Mouse (Mus musculus): ENCODE data around the gene Scrt2.

The Scrt2 gene

DNA sequence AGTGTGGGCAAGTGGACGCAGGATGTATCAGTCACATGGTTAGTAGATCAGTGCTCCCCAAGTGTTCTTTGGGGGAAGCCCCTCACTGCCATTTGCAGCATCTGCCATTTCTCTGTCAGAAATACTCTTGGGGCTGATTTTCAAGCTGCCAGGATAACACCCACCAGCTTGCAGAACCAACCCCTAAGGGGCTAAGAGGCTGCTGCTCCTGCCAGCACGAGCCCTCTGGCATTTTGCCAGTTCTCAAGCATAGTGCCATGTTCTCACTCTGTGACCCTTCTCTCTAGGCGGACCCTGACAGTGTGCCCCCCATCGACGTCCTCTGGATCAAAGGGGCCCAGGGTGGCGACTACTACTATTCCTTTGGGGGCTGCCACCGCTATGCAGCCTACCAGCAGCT, 27.4 kb downstream of the Scrt2 start:
- DNase-seq: no peak

DNA sequence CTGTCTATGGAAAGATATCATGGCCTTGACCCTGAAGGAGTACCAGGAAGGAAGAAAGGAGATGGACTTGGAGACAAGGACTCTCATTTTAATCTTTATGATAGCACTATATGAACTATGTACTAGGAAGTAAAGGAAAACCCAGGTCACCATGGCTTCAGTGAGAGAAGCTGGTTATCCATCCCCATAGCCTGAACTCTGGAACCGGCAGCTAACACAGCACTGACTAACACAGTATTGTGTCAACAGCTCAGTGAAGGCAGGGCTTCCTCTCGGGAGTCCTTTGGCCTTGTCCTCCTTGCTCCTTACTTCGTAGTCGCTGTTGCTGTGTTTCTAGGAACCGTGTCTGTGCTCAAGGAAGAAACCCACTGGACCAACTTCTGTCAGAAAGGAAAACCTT, 28.1 kb downstream of the Scrt2 start:
- no peak for DNase-seq

DNA sequence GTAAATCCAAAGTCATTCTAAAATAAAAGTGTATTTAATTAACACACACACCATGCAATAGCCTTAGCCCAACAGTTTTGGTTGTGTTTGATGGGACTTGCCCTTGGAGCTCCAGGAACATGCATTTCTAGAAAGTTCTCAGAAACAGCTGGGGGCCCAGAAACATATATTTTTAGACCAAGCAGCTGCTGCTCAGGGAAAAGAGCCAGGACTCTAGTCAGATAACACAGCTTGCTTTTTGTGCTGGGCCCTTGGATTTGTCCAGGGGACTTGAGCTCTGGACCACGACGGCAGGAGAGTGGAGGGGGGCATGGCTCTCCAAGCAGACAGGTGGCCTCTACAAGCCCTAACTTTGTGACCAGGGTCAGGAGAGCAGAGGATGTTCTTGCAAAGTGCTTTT, 30.0 kb downstream of the Scrt2 start:
- no peak for DNase-seq

DNA sequence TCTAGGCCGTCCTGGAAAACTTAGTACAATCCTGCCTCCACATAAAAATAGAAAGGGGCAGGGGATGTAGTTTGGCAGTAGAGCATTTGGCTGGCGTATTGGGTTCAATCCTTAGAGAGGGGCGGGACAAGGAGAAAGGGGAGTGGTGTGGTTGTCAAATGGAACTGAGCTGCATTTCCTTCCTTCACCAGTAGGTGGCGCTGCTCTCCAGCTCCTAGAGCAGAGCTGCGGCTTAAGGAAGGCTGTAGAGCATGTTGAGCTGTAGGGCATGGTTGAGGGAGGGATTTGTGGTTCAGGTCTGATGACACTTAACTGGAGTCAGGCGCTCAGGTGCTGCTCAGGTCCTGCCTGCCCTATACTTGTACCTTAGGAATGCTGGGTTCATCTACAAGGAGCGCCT, 30.6 kb downstream of the Scrt2 start:
- peak; percentile 91 to 94 for DNase-seq

DNA sequence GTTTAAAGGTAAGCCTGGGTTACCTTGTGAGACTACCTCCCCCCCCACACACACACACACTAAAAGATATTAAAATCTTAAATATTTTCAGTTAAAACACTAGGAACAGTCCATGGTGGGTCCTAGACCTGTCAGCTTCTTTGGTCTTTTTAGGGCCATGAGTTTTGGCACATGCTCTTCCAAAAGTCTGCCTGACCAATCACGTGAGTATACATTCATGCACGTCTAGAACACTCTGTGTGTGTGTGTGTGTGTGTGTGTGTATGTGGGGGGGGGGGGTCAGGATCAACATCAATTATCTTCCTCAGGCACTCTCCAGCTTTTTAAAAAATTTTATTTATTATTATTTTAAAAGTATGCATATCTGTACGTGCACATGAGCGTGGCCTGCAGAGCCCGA, 31.2 kb downstream of the Scrt2 start:
- DNase-seq: no peak

DNA sequence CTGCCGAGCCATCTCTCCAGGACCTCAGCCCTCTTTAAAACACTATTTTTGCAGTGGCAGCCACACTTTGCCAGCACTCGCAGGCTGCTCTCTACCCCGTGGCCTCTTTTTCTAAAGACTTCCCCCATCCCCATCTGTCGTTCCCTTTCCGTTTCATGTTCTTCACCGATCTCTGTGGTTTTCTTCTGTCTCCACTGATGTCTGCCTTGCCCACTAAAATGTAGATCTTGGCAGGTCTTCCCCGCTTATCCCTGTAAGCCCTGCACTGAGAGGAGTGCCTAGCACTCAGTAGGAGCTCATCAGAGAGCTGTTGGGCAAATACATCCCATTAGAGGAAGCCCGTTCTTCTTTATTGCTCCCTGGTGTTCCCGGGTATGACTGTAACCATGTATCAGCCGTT, 31.6 kb downstream of the Scrt2 start:
- DNase-seq: no peak

DNA sequence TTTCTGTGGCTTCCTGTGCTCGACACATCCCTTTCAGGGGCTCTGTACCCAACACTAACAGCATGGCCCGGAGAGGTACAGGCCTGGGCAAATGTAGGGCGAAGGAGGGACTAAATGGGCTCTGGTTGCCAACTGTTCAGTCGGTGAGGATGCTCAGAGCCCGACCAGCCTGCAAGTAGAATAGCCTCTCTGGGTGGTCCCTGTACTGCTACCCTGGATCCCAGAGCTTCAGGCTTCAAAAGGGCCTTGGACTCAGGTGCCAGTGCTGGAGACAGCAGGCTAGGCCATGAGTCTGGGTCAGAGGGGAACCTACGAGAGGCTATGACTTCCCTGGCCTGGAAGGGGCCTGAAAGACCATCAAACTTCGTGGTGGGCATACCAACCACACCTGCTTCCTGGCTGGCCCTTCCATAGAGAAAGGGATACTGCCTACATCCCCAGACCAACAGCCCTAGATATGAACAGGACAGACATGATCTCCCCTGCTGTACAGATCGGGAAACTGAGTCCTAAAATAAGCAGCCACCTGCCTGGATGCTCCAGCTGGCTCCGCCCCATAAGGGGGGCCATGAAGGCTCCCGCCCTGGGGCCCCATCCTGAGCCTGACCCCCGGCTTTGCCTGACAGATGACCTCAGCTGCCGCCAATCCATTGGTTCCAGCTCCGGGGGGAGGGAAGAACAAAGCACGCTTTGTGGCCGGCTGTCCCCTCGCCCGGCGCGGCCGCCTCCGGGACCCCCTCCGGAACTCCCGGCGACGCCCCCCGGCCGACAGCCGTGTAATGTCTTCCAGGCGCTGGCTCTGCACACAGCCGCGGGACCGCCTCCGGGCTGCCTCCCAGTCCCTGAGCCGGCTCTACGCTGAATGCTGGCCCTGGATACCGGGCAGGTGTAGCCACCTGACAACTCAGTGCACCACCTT, 33.0 kb downstream of the Scrt2 start:
- no peak for DNase-seq

DNA sequence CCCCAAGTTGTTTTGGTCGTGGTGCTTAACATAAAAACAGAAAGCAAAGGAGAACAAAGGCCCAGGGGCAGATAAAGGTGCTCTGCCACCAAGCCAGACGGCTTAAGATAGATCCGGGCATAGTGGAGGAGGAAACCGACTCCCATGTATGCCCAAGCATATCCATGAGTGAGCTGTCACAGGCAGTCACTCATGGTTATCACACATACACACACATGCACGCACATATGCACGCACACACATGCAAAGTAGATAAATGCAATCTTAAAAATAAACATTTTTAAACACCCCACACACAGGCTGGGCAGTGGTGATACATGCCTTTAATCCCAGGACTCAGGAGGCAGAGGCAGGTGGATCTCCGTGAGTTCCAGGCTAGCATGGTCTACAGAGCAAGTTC, 36.4 kb downstream of the Scrt2 start:
- no peak for DNase-seq

DNA sequence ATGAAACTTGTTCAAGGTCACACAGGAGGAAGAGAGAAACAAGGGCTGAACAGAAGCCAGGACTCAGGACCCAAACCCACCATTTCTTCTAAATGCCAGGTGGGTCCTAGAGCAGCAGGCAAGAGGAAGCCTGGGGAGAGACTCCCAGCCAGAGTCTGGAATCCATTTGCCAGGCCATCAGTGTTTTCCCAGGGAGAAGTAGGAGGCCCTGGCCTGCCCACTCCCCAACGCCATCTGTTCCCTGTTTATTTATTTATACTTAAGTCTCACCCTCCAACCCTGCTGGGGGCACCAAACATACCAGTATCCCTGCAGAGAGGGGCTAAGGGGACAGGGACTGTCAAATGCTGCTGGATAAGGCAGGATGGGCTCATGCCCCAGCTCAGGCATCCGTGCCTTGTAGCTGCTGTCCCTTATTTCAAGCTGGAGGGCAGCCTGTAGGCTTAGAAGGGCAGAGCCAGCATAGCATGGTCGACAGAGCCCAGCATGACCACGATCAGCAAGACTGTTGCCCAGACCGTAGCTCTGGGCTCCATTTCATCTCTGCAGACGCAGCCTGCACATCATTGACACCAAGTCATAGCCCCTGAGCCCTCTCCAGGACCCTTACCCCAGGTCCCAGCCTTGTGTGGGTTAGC, 38.0 kb downstream of the Scrt2 start:
- no peak for DNase-seq

DNA sequence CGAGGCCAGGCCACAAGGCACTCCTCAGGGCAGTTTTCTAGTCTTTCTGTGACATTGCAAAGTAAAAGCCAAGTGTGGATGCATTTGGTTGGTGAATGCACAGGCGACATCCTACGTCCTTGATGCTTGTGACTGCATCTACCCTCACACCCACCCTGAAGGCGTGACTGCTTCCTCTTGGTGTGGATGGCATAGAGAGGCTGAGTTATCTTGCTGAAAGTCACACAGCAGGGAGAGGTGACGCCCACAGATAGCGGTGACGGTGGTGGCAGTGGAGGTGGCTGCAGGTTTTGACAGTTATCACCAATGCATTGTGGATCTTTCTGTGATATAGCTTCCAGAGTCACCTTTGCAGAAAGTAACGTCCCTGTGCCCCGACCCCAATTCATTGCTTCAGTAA, 41.6 kb downstream of the Scrt2 start:
- no peak for DNase-seq

DNA sequence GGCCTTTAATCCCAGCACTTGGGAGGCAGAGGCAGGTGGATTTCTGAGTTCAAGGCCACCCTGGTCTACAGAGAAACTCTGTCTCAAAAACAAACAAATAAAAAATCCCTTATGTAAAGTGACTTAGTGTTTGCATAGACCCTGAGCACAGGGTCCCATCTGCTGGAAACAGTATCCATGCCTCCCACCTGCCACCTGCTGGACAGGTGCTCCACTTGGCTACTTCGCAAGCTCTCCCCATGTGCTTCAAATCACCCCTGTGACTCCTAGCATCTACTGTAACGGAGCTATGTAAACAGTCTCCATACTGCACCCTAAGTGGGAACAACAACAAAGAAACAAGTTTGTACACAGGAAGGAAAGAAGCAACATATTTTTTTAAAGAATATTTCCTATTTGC, 47.3 kb downstream of the Scrt2 start:
- DNase-seq: no peak

DNA sequence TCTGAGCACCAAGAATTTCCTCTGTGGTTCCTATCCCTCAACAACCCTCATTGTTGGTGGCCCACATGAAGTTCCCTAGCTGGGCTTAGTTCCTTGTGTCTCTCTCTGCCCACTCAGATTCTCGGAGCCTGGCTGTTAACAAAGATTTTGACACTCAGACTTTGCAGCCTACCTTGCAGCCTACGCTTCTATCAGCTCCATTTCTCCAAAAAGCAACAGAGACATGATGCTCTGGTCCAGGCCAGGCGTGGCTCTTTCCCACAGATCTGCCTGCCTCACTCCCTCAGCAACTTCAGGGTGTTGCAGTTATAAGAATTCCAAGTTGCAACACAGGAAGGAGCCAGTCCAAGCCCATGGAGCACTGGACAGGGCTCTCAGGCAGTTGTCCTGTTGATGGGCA, 48.4 kb downstream of the Scrt2 start:
- DNase-seq: no peak

DNA sequence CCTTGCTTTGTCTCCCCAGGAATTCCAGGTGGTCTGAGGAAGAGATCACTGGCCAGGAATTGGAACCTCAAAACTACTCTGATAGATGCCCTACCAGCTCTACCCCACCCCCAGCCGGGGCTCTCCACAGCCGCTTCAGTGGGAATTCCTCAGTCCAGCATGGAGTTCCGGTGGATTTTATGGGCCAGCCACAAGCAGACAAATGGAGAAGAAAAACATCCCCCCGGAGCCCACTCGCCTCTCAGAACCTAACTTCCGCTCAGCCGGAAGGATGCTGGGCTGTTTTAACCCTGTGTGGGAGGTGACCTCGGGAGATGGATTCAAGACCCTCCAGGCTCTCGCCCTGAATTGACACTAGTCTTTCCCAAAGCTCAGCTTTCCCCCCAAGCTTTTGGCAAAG, 50.7 kb downstream of the Scrt2 start:
- DNase-seq: no peak

DNA sequence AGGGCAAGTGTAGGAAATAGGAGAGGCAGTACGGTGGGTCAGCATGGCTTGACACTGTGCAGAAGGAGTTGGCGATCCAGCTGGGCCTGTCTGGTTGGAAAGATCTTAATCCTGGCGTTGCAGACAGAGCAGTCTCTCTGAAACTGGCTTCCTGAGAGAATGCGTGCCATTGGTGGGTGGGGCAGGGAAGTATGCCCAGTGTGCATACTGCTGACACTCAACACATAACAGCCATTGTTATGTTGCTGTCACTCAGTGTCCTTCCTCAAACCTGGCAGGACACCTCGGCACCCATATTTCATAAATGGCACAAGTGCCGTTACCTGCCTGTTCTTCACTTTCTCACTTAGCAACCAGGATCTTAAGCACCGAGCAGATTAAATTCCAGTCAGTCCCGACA, 51.4 kb downstream of the Scrt2 start:
- no peak for DNase-seq

DNA sequence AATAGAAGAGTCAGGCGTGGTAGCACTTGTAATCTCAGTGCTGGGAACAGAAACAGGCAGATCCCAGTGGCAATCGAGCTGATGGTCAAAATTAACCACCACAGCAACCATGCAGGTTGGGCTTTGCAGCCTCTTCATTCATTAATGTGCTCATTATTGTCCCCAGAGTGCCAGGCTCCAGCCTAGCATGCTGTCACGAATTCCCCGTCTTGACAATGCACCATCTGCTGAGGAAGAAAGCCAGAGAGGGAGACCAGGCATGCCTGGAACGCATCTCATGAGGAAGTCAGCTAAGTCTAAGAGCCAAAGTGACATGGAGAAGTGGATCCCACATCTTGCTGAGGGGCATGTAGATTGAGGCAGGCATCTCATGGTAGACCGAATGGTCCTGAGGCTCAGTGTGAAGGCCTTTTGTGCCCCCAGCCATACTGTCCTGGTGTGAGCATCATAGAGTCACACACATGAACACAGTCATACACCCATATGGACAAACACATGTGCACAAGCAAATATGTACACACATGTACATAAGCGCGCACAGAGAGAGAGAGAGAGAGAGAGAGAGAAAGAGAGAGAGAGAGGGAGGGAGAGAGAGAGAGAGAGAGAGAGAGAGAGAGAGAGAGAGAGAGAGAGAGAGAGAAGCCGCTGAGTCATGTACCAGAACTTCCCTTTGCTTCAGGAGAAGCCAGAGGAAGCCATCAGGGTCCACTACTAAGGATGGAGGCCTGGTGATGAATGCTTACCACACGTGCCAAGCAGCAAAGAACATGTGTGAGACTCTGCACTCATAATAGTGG, 58.1 kb downstream of the Scrt2 start:
- peak; percentile 37 to 41 for DNase-seq

DNA sequence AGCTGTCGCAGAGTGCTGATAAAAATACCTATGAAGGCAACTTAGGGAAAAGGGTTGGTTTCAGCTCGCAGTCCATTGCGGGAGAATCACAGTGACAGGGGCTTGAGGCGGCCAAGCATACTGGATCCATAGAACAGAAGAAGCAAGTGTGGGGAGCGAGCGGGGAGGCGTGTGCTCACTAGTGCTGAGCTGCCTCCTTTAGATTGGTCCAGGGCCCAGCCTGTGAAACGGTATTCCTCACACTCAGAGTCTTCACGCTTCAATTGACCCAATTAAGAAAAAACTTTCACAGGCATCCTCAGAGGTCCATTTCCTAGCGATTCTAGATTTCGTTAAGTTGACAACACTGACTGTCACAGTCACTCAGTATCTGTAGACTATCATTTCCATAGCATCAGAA, 59.6 kb downstream of the Scrt2 start:
- no peak for DNase-seq

DNA sequence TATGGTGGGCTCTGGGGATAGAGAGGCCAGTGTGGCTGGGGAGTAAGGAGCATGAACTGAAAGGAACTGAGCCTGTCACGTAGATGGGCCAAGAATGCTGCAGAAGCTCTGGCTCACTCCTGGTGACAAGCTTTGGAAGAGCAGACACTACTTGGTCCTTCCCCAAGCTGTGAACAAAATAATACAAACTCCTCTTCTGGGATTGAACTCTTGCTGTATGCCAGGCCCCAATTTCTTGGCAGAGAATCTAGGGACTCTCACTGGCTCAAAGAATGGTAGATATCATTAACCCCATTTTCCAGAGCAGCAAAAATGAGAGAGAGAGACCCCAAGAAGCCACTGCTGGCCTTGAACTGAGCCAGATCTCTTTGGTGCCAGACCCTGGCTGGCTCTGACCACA, 60.2 kb downstream of the Scrt2 start:
- no peak for DNase-seq

DNA sequence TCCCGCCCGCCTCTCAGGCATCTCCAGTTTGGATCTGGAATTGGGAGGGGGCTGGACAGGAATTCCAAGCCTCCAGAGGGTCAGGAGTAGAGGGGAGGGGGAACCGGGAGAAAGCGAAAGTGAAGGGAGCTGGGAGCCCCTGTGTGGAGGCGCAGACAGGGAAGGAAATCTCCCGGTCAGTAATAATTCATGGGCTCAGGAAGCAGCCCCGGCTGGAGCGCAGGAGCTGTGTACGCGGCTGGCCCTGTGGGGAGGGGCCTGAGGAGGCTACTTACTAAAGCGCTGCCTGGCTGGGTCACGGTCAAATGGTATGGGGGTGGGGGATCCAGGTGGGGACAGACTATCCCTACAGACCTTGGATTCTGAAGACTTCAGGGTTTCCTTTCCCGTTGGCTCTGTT, 60.7 kb downstream of the Scrt2 start:
- no peak for DNase-seq

DNA sequence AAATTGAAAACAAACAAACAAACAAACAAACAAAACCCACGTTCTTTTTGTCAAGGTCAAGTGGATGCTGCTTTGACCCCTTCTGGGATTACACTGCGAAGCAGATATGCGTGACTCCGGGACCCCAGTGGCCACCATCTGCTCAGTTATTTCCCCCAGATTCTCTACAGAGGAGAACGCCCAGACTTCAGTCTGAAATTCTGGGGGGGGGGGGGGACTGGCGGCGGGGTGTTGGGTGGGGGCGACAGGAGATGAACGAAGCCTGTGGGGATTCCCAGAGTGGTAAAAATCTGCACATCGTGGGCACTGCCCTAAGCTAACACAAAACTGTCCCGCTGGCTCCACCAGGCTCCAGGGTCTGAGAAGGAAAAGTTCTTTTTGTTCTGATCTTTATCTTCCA, 61.2 kb downstream of the Scrt2 start:
- DNase-seq: no peak

DNA sequence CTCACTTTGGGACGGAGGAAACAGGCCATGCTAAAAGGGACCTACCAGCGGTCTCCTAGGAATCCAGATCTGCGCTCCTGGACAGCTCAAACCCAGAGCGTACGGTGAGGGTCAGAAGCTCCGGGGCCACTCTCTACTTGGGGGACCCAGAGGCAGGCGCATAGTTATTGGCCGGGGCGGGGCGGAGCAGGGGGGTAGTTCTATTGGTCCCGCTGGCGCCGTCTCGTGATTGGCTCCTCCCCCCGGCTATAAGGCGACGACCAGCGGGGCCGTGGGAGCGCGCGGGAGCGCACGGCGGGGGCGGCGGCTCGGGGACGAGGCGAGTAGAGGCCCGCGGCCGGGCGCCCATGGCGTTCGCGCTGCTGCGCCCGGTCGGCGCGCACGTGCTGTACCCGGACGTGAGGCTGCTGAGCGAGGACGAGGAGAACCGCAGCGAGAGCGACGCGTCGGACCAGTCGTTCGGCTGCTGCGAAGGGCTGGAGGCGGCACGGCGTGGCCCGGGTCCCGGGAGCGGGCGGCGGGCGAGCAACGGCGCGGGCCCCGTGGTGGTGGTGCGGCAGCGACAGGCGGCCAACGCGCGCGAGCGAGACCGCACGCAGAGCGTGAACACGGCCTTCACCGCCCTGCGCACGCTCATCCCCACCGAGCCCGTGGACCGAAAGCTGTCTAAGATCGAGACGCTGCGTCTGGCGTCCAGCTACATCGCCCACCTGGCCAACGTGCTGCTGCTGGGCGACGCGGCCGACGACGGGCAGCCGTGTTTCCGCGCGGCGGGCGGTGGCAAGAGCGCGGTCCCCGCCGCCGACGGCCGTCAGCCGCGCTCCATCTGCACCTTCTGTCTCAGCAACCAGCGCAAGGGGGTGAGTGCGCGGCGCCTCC, 62.2 kb downstream of the Scrt2 start, which contains the start of gene Tcf15:
Gene Tcf15 (plus strand): TSS at position 283 of the 879 bp plus-strand sequence.
- peak; percentile 10 to 28 for DNase-seq

DNA sequence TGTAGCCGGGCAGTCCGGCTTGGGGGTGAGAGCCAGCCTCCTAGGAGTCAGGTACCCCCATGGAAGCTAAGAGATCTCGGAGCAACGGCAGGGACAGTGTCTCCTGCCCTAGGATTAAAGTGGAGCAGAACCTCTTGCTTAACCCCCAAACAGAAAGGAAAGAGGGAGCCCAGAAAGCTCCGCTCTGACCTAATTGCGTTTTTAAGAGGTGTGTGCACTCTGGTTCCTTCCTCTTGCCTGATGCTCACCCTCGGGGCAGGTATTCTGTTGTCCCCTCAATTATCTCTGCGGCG, 62.8 kb downstream of the Scrt2 start:
- no peak for DNase-seq

DNA sequence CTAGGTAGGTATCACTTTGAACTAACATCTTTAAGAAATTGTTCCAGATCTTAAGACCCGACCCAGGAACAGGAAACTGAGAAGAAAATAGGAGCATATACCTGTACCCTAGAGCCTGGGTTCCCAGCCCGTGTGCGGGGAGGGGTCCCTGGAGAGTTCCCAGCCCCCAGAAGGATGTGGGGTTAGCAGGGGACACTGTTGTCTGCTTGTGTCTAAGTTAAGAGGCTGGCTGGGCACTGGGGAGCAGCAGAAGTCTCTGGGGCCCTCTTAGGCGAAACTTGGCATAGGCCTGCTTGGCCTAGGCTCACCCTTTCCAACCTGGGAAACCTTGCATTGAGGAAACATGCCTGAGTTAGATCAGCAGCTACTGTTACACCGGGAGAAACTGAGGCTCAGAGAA, 63.2 kb downstream of the Scrt2 start:
- no peak for DNase-seq
